14 mouse cellular contexts compared by ENCODE assay signal in the genomic region with DNA sequence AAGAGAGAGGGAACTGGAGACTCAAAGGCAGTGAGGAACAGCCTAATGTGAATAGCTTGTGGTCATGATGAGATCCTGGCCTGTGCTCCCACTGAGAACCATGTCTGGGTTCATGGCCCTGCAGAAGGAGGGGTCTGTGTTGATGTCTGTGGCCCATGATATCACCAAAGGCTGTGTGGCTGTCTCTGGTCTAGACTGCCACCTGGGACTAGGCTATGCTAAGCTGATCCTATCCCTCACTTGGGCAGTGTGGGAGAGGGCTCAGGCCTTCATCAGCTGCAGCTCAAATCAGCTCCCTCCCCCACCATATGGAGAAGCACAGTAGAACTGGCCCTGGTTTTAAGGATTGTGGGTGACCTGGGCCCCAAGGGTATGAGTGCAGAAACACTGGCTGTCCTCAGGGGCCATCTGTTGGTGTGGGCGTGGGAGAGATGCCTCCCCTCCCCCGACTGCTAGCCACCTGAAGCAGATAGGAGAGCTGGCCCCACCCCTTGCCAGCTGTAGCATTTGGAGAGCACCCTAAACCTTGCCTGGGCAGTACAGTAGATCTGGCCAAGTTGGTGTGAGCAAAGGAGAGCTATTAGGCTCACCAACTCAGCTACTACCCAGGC. TPM values are rescaled to one million over a fixed set of nuclear protein-coding genes. Genes with fewer than 3 reads are reported as not detected.
DNase-seq lines count a peak whose midpoint lies in the region; ATAC-seq and TF ChIP-seq lines count a peak whose summit lies in the region.
"Had no signal": no experiment of that assay in that cellular context is flagged by ENCODE, and none has a peak within 500 bp of the region (broad histone marks: within the 10 kb centered on the region; RNA-seq: fewer than 3 reads in every experiment).

No protein-coding gene starts in this region.

- H3K4me3 ChIP-seq in hindbrain, embryonic 10.5 days, result no peak overlapping the region
- no peak overlapping the region for H3K4me3 ChIP-seq in hindbrain, embryonic 16.5 days (ENCODE audit: low read length)
- H3K4me3 ChIP-seq in CH12.LX (replicated peaks in 1 of 3; ENCODE audit: low read depth in 2 of 3, low read length in 2 of 3, poor library complexity in 1 of 3), result peak overlapping the region in 1 of 3 experiments; percentile 9
- H3K4me3 ChIP-seq: heart, adult 2 months; megakaryocyte, embryonic 14.5 days had no signal

- H3K9ac ChIP-seq in hindbrain, embryonic 16.5 days (ENCODE audit: low read depth, low read length), result no peak overlapping the region
- H3K9ac ChIP-seq in CH12.LX (ENCODE audit: insufficient read depth, low read depth), result peak overlapping the region; percentile 44; the same call in 1 of the 2 replicates

- H3K9me3 ChIP-seq in hindbrain, embryonic 10.5 days, result 0 out of 2 replicates have a peak, but pooled peaks cover 3% of the 10 kb centered on the region
- no peaks in the 10 kb centered on the region for H3K9me3 ChIP-seq in hindbrain, embryonic 16.5 days (ENCODE audit: control insufficient read depth, low read length)
- H3K9me3 ChIP-seq in CH12.LX (replicated peaks; ENCODE audit: low read length), result no peaks in the 10 kb centered on the region

- DNase-seq in hindbrain, embryonic 10.5 days (ENCODE audit: low spot score), result no peak
- DNase-seq in CH12.LX (ENCODE audit: extremely low read depth), result peak; percentile 53
- DNase-seq in adipocyte (ENCODE audit: low spot score), result no peak
- DNase-seq in gastrocnemius, postnatal 25 days, result no peak
- DNase-seq: cerebellum, adult 2 months; heart, adult 2 months; kidney, postnatal 36 days had no signal

- dilution Hi-C loops in CH12.LX (cut with MboI; ENCODE audit: extremely low pct_ligation_motif_present, extremely low pct_unique_long_range_greater_than_20kb, low sequenced_read_pairs), result no loop called here

- peaks cover 3% of the 10 kb centered on the region; the same call in 1 of the 2 replicates for H3K79me2 ChIP-seq in CH12.LX (replicated peaks; ENCODE audit: control insufficient read depth, extremely low read depth, insufficient read depth, poor library complexity, severe bottlenecking)

- in situ Hi-C loops in CH12.LX (cut with MboI; ENCODE audit: low pct_ligation_motif_present, low pct_unique_long_range_greater_than_20kb, low sequenced_read_pairs), result no loop called here

- ATAC-seq in hindbrain, embryonic 16.5 days, result no peak
- peak; percentile 82 for ATAC-seq in erythroblast, adult 5-6 weeks (replicated peaks; ENCODE audit: low FRiP score, poor library complexity, severe bottlenecking)
- ATAC-seq in megakaryocyte-erythroid progenitor cell, adult 5-6 weeks (replicated peaks; ENCODE audit: low FRiP score, low TSS enrichment, poor library complexity, severe bottlenecking), result peak; percentile 72
- ATAC-seq in inflammation-experienced regulatory T-cells, adult 6 months, result no peak

- no peak for TF ChIP-seq EP300 in CH12.LX (IDR thresholded peaks at IDR 0.05; ENCODE audit: low read length)

- H3K4me1 ChIP-seq in hindbrain, embryonic 10.5 days (replicated peaks), result peaks cover 2% of the 10 kb centered on the region
- no peaks in the 10 kb centered on the region for H3K4me1 ChIP-seq in hindbrain, embryonic 16.5 days (ENCODE audit: control insufficient read depth, insufficient read depth, low read depth, low read length)
- H3K4me1 ChIP-seq in CH12.LX (ENCODE audit: control insufficient read depth in 1 of 2, insufficient read depth in 2 of 2), result peaks cover 15 to 64% of the 10 kb centered on the region in 2 experiments

- peak overlapping the region; percentile 2; the same call in 1 of the 2 replicates for H3K27ac ChIP-seq in hindbrain, embryonic 10.5 days
- no peak overlapping the region for H3K27ac ChIP-seq in hindbrain, embryonic 16.5 days (ENCODE audit: low read depth, low read length)
- H3K27ac ChIP-seq in CH12.LX (ENCODE audit: insufficient read depth, low read depth), result peak overlapping the region; percentile 54
- H3K27ac ChIP-seq: heart, adult 2 months had no signal

- H3K4me2 ChIP-seq in hindbrain, embryonic 16.5 days (ENCODE audit: low read length), result no peak overlapping the region
- H3K4me2 ChIP-seq in CH12.LX (ENCODE audit: insufficient read depth, low read depth, poor library complexity, severe bottlenecking), result no peak overlapping the region; the same call in 1 of the 2 replicates

- no peak for TF ChIP-seq CTCF in CH12.LX (conservative IDR thresholded peaks at IDR 0.05 in 1 of 2, IDR thresholded peaks at IDR 0.05 in 1 of 2; ENCODE audit: low read depth in 2 of 2, low read length in 2 of 2)

- WGBS in hindbrain, embryonic 10.5 days, result 67% methylated on average over 2 of the region's 2 CpGs
- 81% methylated on average over 2 of the region's 2 CpGs for WGBS in hindbrain, embryonic 16.5 days

- no peaks in the 10 kb centered on the region for H3K36me3 ChIP-seq in hindbrain, embryonic 10.5 days
- no peaks in the 10 kb centered on the region for H3K36me3 ChIP-seq in hindbrain, embryonic 16.5 days (ENCODE audit: control insufficient read depth, insufficient read depth, low read length)
- H3K36me3 ChIP-seq in CH12.LX (replicated peaks in 1 of 2; ENCODE audit: control insufficient read depth in 1 of 2, insufficient read depth in 1 of 2, low read length in 1 of 2), result peaks cover 6 to 8% of the 10 kb centered on the region in 2 experiments

- TF ChIP-seq POLR2A in CH12.LX (IDR thresholded peaks at IDR 0.05; ENCODE audit: low read depth, low read length), result no peak; the same call in 1 of the 2 replicates

- TF ChIP-seq RAD21 in CH12.LX (IDR thresholded peaks at IDR 0.05; ENCODE audit: low read depth, low read length), result no peak

- no peaks in the 10 kb centered on the region for H3K27me3 ChIP-seq in hindbrain, embryonic 10.5 days (ENCODE audit: insufficient read depth, poor library complexity, severe bottlenecking)
- no peaks in the 10 kb centered on the region for H3K27me3 ChIP-seq in hindbrain, embryonic 16.5 days (replicated peaks; ENCODE audit: control insufficient read depth, insufficient read depth, low read length)
- H3K27me3 ChIP-seq in CH12.LX (replicated peaks), result no peaks in the 10 kb centered on the region

RNA-seq across cellular contexts. Expression of a gene that starts 4.0 kb away (rescaled TPM):
- polyA plus RNA-seq in hindbrain, embryonic 10.5 days (2016; fragmentation: Nextera tagmentation; extraction: Ambion mirVana), result 0.29 TPM in 1 of 2 replicates, not detected in the other
- 0.84 and 0.93 TPM in 2 replicates for polyA plus RNA-seq in hindbrain, embryonic 16.5 days (2015; fragmentation: Nextera tagmentation; extraction: Ambion mirVana)
- total RNA-seq in CH12.LX (2012; rRNA removed) (15.6 and 18.3 TPM in 2 replicates), CH12.LX (2014; rRNA removed) (35.1 and 38.2 TPM in 2 replicates)
- 15.3 and 16.4 TPM in 2 replicates for polyA plus RNA-seq in CH12.LX (2012; ENCODE audit: insufficient read length, low read depth)
- total RNA-seq in erythroblast, adult 5-6 weeks (2015; ENCODE audit: low replicate concordance), result 8.1 and 47.2 TPM in 2 replicates
- 9.5 and 15.7 TPM in 2 replicates for total RNA-seq in erythroblast, adult 5-6 weeks (2017; ENCODE audit: low replicate concordance)
- 2.8 and 14.6 TPM in 2 replicates for total RNA-seq in megakaryocyte-erythroid progenitor cell, adult 5-6 weeks (2014; fragmentation: Nextera tagmentation)
- 14.8 and 44.0 TPM in 2 replicates for total RNA-seq in megakaryocyte-erythroid progenitor cell, adult 5-6 weeks (2017)
- 1 to 10 TPM; 1.4 to 2.7 (median 2.3) TPM for polyA plus RNA-seq in inflammation-experienced regulatory T-cells, adult 6 months (2017; shearing (Covaris generic))
- not detected for total RNA-seq in gastrocnemius, postnatal 25 days (2021)
- total RNA-seq: left cerebral cortex, postnatal 10 days had no signal

RNA-seq across cellular contexts. Expression of a gene that starts 13.5 kb away (rescaled TPM):
- 0.37 TPM in 1 of 2 replicates, not detected in the other for polyA plus RNA-seq in hindbrain, embryonic 10.5 days (2016; fragmentation: Nextera tagmentation; extraction: Ambion mirVana)
- polyA plus RNA-seq in hindbrain, embryonic 16.5 days (2015; fragmentation: Nextera tagmentation; extraction: Ambion mirVana), result not detected in 2 replicates
- total RNA-seq in CH12.LX (2012; rRNA removed), result not detected in 2 replicates
- not detected in 2 replicates for total RNA-seq in CH12.LX (2014; rRNA removed)
- not detected in 2 replicates for polyA plus RNA-seq in CH12.LX (2012; ENCODE audit: insufficient read length, low read depth)
- not detected in 2 replicates for total RNA-seq in erythroblast, adult 5-6 weeks (2015; ENCODE audit: low replicate concordance)
- total RNA-seq in erythroblast, adult 5-6 weeks (2017; ENCODE audit: low replicate concordance), result not detected in 2 replicates
- total RNA-seq in megakaryocyte-erythroid progenitor cell, adult 5-6 weeks (2014; fragmentation: Nextera tagmentation), result not detected in 2 replicates
- not detected in 2 replicates for total RNA-seq in megakaryocyte-erythroid progenitor cell, adult 5-6 weeks (2017)
- not detected for polyA plus RNA-seq in inflammation-experienced regulatory T-cells, adult 6 months (2017; shearing (Covaris generic))
- not detected for total RNA-seq in gastrocnemius, postnatal 25 days (2021)
- total RNA-seq: heart, adult 2 months; left cerebral cortex, postnatal 10 days had no signal
- polyA plus RNA-seq: cerebellum, adult 2 months; heart, adult 2 months; thymus, postnatal 0 days had no signal

RNA-seq across cellular contexts. Expression of a gene that starts 18.8 kb away (rescaled TPM):
- 0.27 TPM in 1 of 2 replicates, not detected in the other for polyA plus RNA-seq in hindbrain, embryonic 10.5 days (2016; fragmentation: Nextera tagmentation; extraction: Ambion mirVana)
- 0.84 and 0.96 TPM in 2 replicates for polyA plus RNA-seq in hindbrain, embryonic 16.5 days (2015; fragmentation: Nextera tagmentation; extraction: Ambion mirVana)
- total RNA-seq in CH12.LX (2012; rRNA removed) (0.17 TPM in 1 of 2 replicates, not detected in the other), CH12.LX (2014; rRNA removed) (not detected in 2 replicates)
- not detected in 2 replicates for polyA plus RNA-seq in CH12.LX (2012; ENCODE audit: insufficient read length, low read depth)
- 2.1 TPM in 1 of 2 replicates, not detected in the other for total RNA-seq in erythroblast, adult 5-6 weeks (2015; ENCODE audit: low replicate concordance)
- not detected in 2 replicates for total RNA-seq in erythroblast, adult 5-6 weeks (2017; ENCODE audit: low replicate concordance)
- not detected in 2 replicates for total RNA-seq in megakaryocyte-erythroid progenitor cell, adult 5-6 weeks (2014; fragmentation: Nextera tagmentation)
- not detected in 2 replicates for total RNA-seq in megakaryocyte-erythroid progenitor cell, adult 5-6 weeks (2017)
- not detected for polyA plus RNA-seq in inflammation-experienced regulatory T-cells, adult 6 months (2017; shearing (Covaris generic))
- total RNA-seq in gastrocnemius, postnatal 25 days (2021), result not detected
- total RNA-seq: left cerebral cortex, postnatal 10 days had no signal

RNA-seq across cellular contexts. Expression of a gene that starts 34.3 kb away (rescaled TPM):
- polyA plus RNA-seq in hindbrain, embryonic 10.5 days (2016; fragmentation: Nextera tagmentation; extraction: Ambion mirVana), result not detected in 2 replicates
- not detected in 2 replicates for polyA plus RNA-seq in hindbrain, embryonic 16.5 days (2015; fragmentation: Nextera tagmentation; extraction: Ambion mirVana)
- total RNA-seq in CH12.LX (2012; rRNA removed) (1.3 and 1.6 TPM in 2 replicates), CH12.LX (2014; rRNA removed) (not detected in 2 replicates)
- 0.33 TPM in 1 of 2 replicates, not detected in the other for polyA plus RNA-seq in CH12.LX (2012; ENCODE audit: insufficient read length, low read depth)
- total RNA-seq in erythroblast, adult 5-6 weeks (2015; ENCODE audit: low replicate concordance), result not detected in 2 replicates
- total RNA-seq in erythroblast, adult 5-6 weeks (2017; ENCODE audit: low replicate concordance), result 1.3 TPM in 1 of 2 replicates, not detected in the other
- not detected in 2 replicates for total RNA-seq in megakaryocyte-erythroid progenitor cell, adult 5-6 weeks (2014; fragmentation: Nextera tagmentation)
- not detected in 2 replicates for total RNA-seq in megakaryocyte-erythroid progenitor cell, adult 5-6 weeks (2017)
- polyA plus RNA-seq in inflammation-experienced regulatory T-cells, adult 6 months (2017; shearing (Covaris generic)), result not detected
- total RNA-seq in gastrocnemius, postnatal 25 days (2021), result not detected
- total RNA-seq: heart, adult 2 months; left cerebral cortex, postnatal 10 days had no signal
- polyA plus RNA-seq: cerebellum, adult 2 months; heart, adult 2 months; thymus, postnatal 0 days had no signal

RNA-seq across cellular contexts. Expression of a gene that starts 36.8 kb away (rescaled TPM):
- polyA plus RNA-seq in hindbrain, embryonic 10.5 days (2016; fragmentation: Nextera tagmentation; extraction: Ambion mirVana), result 3.3 and 4.5 TPM in 2 replicates
- 5.1 and 6.2 TPM in 2 replicates for polyA plus RNA-seq in hindbrain, embryonic 16.5 days (2015; fragmentation: Nextera tagmentation; extraction: Ambion mirVana)
- total RNA-seq in CH12.LX (2012; rRNA removed), result 1.6 and 2.2 TPM in 2 replicates
- total RNA-seq in CH12.LX (2014; rRNA removed), result 0.44 and 1.2 TPM in 2 replicates
- polyA plus RNA-seq in CH12.LX (2012; ENCODE audit: insufficient read length, low read depth), result 0.97 and 1.2 TPM in 2 replicates
- total RNA-seq in erythroblast, adult 5-6 weeks (2015; ENCODE audit: low replicate concordance), result 1.9 TPM in 1 of 2 replicates, not detected in the other
- total RNA-seq in erythroblast, adult 5-6 weeks (2017; ENCODE audit: low replicate concordance), result 1.3 TPM in 1 of 2 replicates, not detected in the other
- not detected in 2 replicates for total RNA-seq in megakaryocyte-erythroid progenitor cell, adult 5-6 weeks (2014; fragmentation: Nextera tagmentation)
- not detected in 2 replicates for total RNA-seq in megakaryocyte-erythroid progenitor cell, adult 5-6 weeks (2017)
- polyA plus RNA-seq in inflammation-experienced regulatory T-cells, adult 6 months (2017; shearing (Covaris generic)), result 1 to 10 TPM; 3.2 to 8.4 (median 3.8) TPM
- total RNA-seq in gastrocnemius, postnatal 25 days (2021), result 1 to 10 TPM; 1.6 to 4.2 TPM

Comparison
In these comparisons a context has a peak if more than half of its experiments do, and no peak if none do; other contexts are left out.
1. ATAC-seq: peak in erythroblast, adult 5-6 weeks (single experiment) and megakaryocyte-erythroid progenitor cell, adult 5-6 weeks (single experiment); none in hindbrain, embryonic 16.5 days (single experiment) and inflammation-experienced regulatory T-cells, adult 6 months (single experiment).